Mouse (Mus musculus): ENCODE results near the gene Myo1c. TPM values are rescaled to one million over a fixed set of nuclear protein-coding genes. Genes with fewer than 3 reads are reported as not detected.

Gene Myo1c
- total RNA-seq, 1 experiment from 2014 or later = 19.5 TPM

DNA sequence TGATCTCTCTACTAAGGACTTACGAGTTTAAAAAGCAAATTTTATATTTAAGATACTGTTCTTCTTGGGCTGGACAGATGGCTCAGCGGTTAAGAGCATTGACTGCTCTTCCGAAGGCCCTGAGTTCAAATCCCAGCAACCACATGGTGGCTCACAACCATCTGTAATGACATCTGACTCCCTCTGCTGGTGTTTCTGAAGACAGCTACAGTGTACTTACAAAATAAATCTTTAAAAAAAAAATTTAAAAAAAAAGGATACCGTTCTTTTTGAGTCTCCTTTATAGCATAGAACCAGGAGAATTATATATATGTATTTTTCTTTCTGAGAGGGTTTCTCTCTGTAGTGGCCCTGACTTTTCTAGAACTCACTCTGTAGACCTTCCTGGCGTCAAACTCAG lies 50.3 kb downstream of the Myo1c start:
- no peak for ATAC-seq (replicated peaks; ENCODE audit: low read depth, poor library complexity, severe bottlenecking)

DNA sequence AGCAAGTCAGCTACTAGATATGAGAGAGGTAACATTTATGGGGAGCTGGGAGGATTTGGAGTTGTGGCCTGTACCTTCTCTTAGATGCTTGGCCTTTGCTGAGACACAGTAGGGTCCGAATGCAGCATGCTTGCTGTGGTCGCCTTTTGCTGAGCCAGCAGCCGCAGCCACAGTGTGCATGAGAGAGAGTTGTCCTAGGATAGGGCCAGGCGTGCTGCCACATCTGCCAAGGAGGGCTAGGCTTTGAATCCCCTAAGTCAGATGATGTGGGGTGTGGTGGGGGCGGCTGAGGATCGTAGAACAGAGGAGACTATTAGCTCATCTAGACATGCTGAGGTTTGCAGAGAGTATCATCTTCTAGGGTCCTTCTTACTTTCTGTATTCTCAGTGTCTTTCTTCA lies 52.5 kb downstream of the Myo1c start:
- ATAC-seq (replicated peaks; ENCODE audit: low read depth, poor library complexity, severe bottlenecking) = no peak

DNA sequence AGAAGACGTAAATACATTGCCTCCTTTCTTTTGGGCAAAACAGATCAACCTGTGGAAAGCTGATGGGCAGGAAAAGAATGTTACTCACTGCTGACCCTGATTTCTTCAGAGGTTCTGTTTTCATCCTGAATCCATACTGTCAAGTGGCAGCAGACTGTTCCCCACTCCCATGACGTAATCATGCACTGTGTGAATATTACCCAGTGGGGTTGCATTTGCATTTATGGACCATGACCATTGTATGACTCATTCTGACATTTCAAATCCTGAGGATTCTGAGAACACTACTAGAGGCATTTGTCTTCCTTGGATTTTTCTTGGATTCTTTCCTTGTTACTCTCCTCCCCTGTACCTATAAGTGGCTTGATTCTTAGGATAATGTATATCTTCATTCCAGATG lies 53.4 kb downstream of the Myo1c start:
- no peak for ATAC-seq (replicated peaks; ENCODE audit: low read depth, poor library complexity, severe bottlenecking)

DNA sequence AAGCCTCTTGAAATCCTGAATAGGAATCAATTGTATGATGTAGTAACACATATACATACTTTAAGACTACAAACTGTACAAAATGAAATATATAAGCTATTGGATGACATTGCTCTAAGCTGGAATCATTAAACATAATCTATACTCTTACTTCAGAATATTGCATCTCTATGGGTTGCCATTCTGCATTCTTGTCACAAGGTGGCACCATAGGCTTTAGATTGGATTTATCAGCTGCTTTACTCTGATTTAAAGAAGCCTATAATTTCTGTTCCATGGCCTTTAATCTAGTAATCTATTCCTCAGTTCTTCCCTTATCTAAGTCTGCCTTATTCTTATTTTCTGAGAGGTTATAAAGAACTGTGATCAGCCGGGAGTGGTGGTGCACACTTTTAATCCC lies 63.6 kb downstream of the Myo1c start:
- ATAC-seq (replicated peaks; ENCODE audit: low read depth, poor library complexity, severe bottlenecking) = no peak

DNA sequence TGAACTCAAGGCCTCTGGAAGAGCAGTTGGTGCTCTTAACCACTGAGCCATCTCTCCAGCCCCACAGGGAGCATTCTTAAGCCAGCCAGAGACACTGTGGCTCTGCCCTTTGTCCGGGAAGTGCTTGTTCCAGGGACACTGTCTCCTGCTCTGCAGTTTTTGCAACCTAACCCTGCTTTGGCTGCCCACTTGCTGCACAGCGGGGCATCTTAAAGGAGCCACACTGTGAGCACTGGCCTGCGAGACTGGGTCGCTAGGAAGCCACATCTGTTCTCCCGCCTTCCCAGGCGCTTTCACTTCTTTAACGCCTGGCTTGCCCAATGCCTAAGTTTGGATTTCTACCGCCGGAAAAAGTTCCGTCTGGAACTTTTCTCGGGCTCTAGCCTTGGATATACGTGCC lies 65.3 kb downstream of the Myo1c start:
- no peak for ATAC-seq (replicated peaks; ENCODE audit: low read depth, poor library complexity, severe bottlenecking)

DNA sequence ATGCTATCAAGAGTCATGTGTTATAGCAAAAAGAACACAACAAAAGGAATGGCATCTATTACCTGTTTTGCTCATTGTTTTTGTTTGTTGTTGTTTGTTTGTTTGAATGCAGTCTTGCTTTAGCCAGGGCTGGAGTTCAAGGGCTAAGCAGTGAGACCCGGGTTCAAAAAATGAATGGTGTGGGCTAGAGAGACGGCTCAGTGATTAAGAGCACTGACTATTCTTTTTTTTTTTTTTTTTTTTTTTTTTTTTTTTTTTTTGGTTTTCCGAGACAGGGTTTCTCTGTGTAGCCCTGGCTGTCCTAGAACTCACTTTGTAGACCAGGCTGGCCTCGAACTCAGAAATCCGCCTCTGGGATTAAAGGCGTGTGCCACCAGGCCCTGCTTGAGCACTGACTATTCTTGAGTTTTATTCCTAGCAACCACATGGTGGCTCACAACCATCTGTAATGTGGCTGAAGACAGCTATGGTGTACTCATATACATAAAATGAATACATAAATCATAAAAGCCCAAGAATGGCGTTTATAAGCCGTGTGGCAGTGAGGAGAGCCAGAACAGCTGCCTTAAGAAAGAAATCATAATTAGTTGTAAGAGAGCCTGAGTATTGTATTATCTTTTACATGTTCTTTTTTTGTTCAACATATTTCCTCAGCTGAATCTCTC lies 66.5 kb downstream of the Myo1c start:
- no peak for ATAC-seq (replicated peaks; ENCODE audit: low read depth, poor library complexity, severe bottlenecking)

DNA sequence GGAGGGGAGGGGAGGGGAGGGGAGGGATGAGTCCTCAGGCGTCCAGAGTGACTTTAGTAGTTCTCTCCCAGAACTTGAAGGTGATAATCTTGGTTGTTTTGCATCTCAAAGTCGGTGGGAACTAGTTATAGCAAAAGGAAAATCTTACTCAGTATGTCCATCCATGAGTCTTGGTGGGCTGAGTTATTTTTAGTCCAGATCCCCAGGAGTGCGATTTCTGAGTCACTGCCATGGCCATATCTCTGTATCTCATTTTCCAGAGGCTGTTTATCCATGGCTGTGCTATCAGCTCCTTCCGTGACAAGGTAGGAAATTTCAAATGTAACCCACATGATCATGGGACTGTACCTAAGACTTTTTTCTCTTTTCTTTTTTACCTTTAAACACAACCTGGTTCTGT lies 72.0 kb downstream of the Myo1c start:
- no peak for ATAC-seq (replicated peaks; ENCODE audit: low read depth, poor library complexity, severe bottlenecking)

Other genes starting within 250 kb of the Myo1c start
- 76.0 and 77.8 TPM in 2 replicates for gene Serpinf1, start 227.8 kb upstream of the Myo1c start, total RNA-seq (2017)
- gene Serpinf2, start 210.9 kb upstream of the Myo1c start, total RNA-seq (2017) = 0.32 TPM in 1 of 2 replicates, not detected in the other
- 8.4 and 8.6 TPM in 2 replicates for gene Wdr81, start 195.8 kb upstream of the Myo1c start, total RNA-seq (2017)
- gene Tlcd2, start 188.8 kb upstream of the Myo1c start, total RNA-seq (2017) = 26.9 and 33.6 TPM in 2 replicates
- 130 and 156 TPM in 2 replicates for gene Prpf8, start 163.7 kb upstream of the Myo1c start, total RNA-seq (2017)
- gene Rilp, start 140.4 kb upstream of the Myo1c start, total RNA-seq (2017) = 0.41 TPM in 1 of 2 replicates, not detected in the other
- 1.8 and 2.6 TPM in 2 replicates for gene Scarf1, start 137.0 kb upstream of the Myo1c start, total RNA-seq (2017)
- gene Slc43a2, start 118.8 kb upstream of the Myo1c start, total RNA-seq (2017) = 6.1 and 14.4 TPM in 2 replicates
- gene Pitpna, start 62.4 kb upstream of the Myo1c start, total RNA-seq (2017) = 74.6 and 76.9 TPM in 2 replicates
- gene Inpp5k, start 19.5 kb upstream of the Myo1c start, total RNA-seq (2017) = 24.0 and 36.3 TPM in 2 replicates
- gene Crk, start 28.8 kb downstream of the Myo1c start, total RNA-seq (2017) = 38.9 and 51.4 TPM in 2 replicates
- gene Ywhae, start 82.4 kb downstream of the Myo1c start, total RNA-seq (2017) = 384 and 653 TPM in 2 replicates
- gene Doc2b, start 145.5 kb downstream of the Myo1c start, total RNA-seq (2017) = not detected in 2 replicates

Data from common myeloid progenitor, adult 5-6 weeks (primary cell).